Mouse (Mus musculus): ENCODE measurements at regions not wholly inside any gene's neighbourhood (a gene's known extent, or its start where the extent isn't known, plus 50 kb on each side); places are given as distances from the start of the nearest gene placed in this dataset.

DNA sequence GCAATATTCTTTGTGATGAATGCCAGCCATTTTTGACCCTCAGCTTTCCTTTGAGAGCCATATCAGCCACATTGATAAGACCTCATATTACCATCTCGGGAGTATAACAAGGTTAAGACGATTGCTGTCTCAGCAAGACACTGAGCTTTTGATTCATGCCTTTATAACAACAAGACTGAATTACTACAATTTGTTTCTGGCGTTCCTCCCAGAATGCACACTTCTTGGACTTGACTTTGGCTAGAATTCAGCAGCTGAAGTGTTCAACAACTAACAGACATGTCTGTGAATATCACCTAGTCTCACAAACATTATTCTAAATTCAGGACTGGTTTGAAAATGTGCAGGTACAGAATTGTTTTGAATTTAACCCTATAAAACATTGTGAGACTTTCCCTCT is 324.5 kb downstream of the Dnajb9 start:
- no peak for TF ChIP-seq CTCF (IDR thresholded peaks at IDR 0.05; ENCODE audit: low read depth)
- TF ChIP-seq EP300 (optimal IDR thresholded peaks at IDR 0.05) = no peak
